Mouse (Mus musculus) lung, postnatal 25 days (tissue): ENCODE results near the gene Thap11.

Experiments
- DNase-seq: peaks from one replicate; pipeline ENCODE4 v3.0.0; 2022; ENCODE audit warnings: low spot score

Gene Thap11

GRCm38 (mm10) chr8:105852146-105852729, 2.7 kb upstream of the Thap11 start:
- no peak for DNase-seq

DNA sequence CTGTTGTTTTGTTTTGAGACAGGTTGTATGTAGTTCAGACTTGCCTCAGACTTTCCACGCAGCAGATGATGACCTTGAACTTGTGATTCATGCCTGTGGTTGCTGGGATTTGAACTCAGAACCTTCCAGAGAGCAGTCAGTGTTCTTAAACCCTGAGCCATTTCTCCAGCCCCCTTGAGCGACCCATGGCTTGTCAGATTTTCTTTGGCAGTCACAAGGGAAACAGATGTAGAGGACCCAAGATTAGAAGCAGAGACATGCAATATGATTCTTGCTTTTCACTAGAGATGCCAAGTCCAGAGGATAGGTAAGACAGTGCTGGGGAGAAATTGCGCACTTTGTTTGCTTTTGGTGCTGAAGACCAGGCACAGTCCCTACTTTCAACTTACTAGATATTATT, 1.8 kb upstream of the Thap11 start, which contains the start of gene Cenpt:
Gene Cenpt, minus strand, starts transcription at position 101 of the 400 bp plus-strand sequence.
- no peak for DNase-seq

GRCm38 (mm10) chr8:105854303-105854702, 629 bp upstream of the Thap11 start:
- no peak for DNase-seq

- DNase-seq: no peak
Measured at GRCm38 (mm10) chr8:105855248-105856167, 576 bp downstream of the Thap11 start.

DNA sequence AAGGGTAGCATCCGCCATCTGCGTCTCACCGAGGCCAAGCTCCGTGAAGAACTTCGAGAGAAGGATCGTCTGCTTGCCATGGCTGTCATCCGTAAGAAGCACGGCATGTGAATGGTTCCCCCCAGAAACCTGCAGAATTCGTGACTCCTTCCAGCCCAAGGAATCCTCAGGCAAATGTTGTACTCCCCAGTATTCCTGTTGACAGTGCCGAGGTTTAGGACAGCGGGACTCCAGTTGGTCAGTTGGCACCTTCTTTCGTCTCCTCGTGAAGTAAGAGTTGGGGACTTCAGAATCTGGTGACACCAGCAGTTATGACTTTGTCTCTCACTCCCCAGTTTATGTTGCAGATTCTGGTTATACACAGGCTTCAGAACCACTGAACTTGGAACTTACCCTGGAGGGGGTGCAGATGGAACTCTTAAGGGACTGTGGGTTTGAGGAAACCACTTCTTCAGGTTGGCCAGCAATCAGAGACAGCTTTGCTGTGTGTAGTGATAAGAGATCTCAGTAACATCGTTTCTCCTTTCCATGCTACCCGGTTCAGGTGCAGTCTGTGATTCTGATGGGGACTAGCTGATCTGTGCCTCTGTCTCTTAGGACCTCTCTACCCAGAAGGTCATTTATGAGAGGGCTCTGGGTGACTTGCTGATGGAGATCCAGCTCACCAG, 1.4 kb downstream of the Thap11 start:
- DNase-seq: no peak

GRCm38 (mm10) chr8:105858495-105858894, 3.6 kb downstream of the Thap11 start:
- peak; percentile 41 for DNase-seq

DNA sequence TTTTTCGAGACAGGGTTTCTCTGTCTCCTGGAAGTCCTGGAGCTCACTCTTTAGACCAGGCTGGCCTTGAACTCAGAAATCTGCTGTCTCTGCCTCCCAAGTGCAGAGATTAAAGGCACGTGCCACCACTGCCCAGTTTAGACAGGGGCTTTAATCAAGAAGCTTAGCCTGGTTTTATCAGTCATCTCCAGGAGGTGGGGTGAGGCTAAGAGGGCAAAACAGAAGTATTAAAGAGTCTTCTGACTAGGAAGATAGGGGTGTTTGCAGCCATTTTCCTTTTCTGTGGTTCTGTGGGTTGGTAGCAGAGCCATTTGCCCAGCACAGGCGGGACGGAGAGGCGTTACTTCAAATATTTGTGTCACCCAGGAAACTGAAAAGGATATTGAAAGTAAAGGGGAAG, 4.4 kb downstream of the Thap11 start:
- DNase-seq: no peak

GRCm38 (mm10) chr8:105860143-105860981, 5.4 kb downstream of the Thap11 start, which contains the start of gene Nutf2:
Gene Nutf2 (plus strand): TSS chr8:105860580.
- peak; percentile 99 for DNase-seq

- DNase-seq: no peak
Measured at GRCm38 (mm10) chr8:105861951-105862350, 7.0 kb downstream of the Thap11 start.

DNA sequence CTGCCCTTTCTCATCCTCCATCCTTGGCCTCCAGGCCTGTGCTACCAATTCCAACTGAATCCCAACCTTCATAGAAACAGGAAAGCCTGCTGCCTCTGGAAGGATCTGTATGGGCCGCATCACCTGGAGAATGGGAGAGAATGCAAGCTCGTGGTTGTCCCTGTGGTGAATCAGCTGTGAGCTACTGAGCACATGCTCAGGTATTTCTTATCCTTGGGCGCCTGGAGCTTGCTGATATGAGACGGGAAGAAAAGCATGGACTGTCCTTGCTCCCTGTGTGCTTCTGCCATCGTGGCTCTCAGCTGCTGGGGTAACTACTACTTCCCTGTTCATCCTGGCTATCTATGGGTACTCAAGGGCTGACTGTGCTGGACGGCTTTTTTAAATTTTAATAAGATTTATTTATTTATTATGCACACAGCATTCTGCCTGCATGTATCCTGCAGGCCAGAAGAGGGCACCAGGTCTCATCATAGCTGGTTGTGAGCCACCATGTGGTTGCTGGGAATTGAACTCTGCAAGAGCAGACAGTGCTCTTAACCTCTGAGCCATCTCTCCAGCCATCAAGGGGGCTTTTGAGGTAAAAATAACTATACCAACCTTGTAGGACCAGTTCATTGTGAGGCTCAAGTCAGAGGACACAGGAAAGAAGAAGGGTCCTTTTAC, 11.6 kb downstream of the Thap11 start:
- no peak for DNase-seq

GRCm38 (mm10) chr8:105874301-105874700, 19.4 kb downstream of the Thap11 start:
- DNase-seq: no peak

DNA sequence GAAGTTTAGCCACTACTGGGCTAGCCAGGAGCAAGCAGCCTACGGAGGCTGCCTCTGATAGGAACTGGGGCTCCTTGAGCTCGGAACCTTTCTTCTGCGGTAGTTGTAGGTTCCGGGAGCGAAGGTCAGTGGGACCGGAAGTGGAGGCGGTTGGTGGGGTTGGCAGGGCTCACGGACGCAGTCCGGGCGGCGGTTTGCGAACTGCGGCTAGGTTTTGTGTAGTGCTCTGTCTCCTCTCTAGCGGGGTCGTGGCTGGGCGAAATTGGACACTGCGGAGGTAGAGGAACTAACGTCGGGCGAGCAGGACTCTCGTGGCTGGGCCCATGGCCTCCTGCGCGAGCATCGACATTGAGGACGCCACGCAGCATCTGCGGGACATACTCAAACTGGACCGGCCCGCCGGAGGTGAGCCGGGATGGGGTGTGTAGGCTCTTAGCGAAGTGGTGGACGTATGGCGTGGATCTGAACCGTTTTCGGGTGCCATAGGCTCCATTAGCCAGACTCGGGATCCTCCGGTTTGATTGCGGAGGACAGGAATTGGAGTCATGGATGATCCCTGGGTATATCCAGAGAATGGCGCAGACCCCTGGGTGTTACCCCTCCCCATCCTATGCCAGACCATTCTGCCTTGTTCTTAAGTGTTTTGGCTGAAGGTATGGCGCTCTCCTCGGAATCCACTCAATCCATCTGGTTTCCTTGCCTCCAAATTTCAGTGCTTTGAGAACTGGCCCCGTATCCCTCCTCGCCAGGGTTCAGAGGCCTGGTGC, 26.0 kb downstream of the Thap11 start, which contains the start of gene Edc4:
Gene Edc4, plus strand, starts transcription at position 128 of the 767 bp plus-strand sequence.
- peak; percentile 86 for DNase-seq

DNA sequence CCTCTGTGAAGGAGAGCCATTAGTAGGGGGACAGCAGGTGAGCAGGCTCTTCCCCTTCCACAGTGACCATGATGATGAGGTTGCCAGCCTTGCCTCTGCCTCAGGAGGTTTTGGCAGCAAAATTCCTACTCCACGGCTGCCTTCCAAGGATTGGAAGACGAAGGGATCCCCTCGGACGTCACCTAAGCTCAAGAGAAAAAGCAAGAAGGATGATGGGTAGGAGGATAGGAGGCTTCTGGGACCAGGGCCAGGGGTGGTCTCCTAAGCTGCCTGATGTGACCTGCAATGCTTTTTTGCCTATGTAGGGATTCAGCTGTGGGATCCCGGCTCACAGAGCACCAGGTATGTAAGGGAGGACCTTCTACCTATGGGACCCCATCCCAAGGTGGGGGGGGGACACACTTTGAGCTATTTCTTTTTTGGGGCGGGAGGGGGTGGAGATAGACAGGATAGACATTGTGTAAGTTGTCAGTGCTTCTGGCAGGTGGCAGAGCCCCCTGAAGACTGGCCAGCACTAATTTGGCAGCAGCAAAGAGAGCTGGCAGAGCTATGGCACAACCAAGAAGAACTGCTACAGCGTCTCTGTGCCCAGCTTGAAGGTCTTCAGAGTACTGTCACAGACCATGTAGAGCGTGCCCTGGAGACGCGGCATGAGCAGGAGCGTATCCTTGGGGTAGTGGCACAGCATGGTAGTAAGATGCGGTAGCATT, 35.0 kb downstream of the Thap11 start:
- DNase-seq: no peak

DNA sequence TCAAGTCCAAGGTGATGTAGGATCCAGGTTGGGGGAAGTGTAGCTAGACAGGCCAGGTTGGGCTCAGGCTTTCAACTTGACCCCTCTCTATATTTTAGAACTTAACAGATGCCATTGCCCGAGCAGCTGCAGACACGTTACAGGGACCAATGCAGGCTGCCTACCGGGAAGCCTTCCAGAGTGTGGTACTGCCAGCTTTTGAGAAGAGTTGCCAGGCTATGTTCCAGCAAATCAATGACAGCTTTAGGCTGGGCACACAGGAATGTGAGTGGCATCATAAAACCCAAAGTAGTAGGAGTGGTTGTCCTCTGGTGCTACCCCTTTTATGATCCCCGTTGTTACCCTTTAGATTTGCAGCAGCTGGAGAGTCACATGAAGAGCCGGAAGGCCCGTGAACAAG, 35.9 kb downstream of the Thap11 start:
- no peak for DNase-seq

DNA sequence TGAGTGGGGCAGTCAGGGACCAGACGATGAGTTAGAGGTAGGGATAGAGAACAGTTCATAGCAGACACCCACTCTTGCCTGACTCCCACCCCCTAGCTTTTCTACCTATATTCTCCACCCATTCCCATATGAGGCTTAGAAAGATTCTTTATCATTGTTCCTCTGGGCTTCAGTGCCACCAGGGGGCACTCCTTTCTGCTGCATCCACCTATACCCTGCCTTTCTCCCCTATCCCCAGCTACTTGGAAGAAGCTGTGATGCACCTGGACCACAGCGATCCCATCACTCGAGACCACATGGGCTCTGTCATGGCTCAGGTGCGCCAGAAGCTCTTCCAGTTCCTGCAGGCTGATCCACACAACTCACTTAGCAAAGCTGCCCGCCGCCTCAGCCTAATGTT, 37.5 kb downstream of the Thap11 start:
- DNase-seq: no peak

DNA sequence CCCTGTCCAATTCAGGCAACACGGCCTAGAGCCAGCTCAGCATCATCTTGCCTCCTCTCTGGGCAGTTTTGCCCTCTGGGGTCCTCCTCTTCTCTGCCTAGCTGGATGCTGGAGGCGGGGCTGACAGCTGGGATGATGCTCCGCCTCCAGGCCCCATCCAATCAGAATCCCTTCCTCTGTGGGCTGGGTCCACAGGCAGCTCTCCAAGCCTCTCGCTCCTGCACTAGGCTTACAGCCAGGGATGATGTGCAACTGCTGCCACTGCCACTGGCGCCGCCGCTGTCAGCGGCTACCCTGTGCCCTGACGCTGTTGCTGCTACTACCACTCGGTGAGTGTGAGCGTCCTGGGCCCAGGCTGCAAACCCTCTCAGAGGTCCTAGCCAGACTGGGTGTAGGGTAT, 38.4 kb downstream of the Thap11 start, which contains the start of gene Nrn1l:
Gene Nrn1l, plus strand, starts transcription at position 229 of the 400 bp plus-strand sequence.
- peak; percentile 65 for DNase-seq

DNA sequence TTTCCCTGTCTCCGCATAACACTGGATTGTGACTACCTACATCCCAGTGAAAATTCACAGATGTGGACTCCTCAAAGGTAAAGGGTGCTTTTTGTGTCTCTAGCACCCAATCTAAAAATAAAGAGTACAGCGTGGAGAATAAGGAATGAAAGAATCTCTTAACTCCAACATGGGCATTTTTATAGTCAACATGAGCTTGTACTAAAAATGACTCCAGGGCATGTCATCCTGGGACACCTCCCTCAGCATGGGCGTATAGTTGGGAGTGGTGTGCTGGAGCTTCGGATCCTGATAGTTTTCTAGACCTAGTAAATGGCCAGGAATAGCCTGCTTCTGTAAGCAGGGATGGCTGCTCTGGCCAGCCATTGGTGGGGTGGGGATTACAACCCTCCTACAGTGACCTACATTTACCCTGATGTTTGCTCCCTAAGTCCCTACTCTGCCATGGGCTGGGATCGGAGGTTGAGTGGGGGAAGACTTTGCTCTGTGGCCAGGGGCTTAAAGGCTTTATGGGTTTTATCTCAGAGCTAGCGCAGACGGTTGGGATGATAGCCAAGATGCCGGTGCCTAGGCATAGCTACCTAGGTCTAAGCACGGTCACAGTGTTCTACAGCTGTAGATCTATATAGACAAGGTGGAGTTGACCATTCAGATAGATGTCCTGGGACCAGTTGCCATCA, 43.0 kb downstream of the Thap11 start:
- DNase-seq: no peak

- DNase-seq: peak; percentile 92
Measured at GRCm38 (mm10) chr8:105900180-105900940, 45.4 kb downstream of the Thap11 start, which contains the start of gene Pskh1. Gene Pskh1 (plus strand): TSS chr8:105900441.
